Mouse (Mus musculus) midbrain, postnatal 0 days (tissue): ENCODE results near the gene Rtl10. TPM values are rescaled to one million over a fixed set of nuclear protein-coding genes. Genes with fewer than 3 reads are reported as not detected.

ENCODE experiments used
- ATAC-seq: fragments of 200-750 bp; cut with Nextera tagmentation; 2 replicates; pipeline ENCODE4 v1.8.0; 2017; ENCODE audit warnings: moderate number of reproducible peaks, mild to moderate bottlenecking, moderate TSS enrichment, moderate library complexity; ENCODE audit not compliant: low FRiP score
- DNase-seq: peaks from one replicate; pipeline ENCODE4 v3.0.0-alpha.2; 2015; ENCODE audit warnings: low spot score
- H3K27ac ChIP-seq: fragments of 300-500 bp; sonication (generic); 2 replicates; pipeline ENCODE4 v1.5.1; 2014; ENCODE audit warnings: low read depth, mild to moderate bottlenecking, low read length, mixed read lengths
- H3K27me3 ChIP-seq: fragments of 300-500 bp; sonication (generic); 2 replicates; pipeline ENCODE4 v1.6.1; 2014; ENCODE audit warnings: low read length, control low read depth, mixed read lengths; ENCODE audit not compliant: insufficient read depth
- H3K36me3 ChIP-seq: fragments of 300-500 bp; sonication (generic); 2 replicates; pipeline ENCODE4 v1.6.1; 2014; ENCODE audit warnings: low read length, control low read depth, mixed read lengths; ENCODE audit not compliant: insufficient read depth
- H3K4me1 ChIP-seq: fragments of 300-500 bp; sonication (generic); 2 replicates; pipeline ENCODE4 v1.6.1; 2014; ENCODE audit warnings: mild to moderate bottlenecking, control low read depth, antibody characterized with exemption, low read length, mixed read lengths; ENCODE audit not compliant: insufficient read depth
- H3K4me2 ChIP-seq: fragments of 300-500 bp; sonication (generic); 2 replicates; pipeline ENCODE4 v1.6.1; 2014; ENCODE audit warnings: low read depth, mild to moderate bottlenecking, low read length, mixed read lengths; ENCODE audit not compliant: poor library complexity, severe bottlenecking
- H3K4me3 ChIP-seq: fragments of 300-500 bp; sonication (generic); 2 replicates; pipeline ENCODE4 v1.5.1; 2014; ENCODE audit warnings: low read depth, mild to moderate bottlenecking, low read length, moderate library complexity
- H3K9ac ChIP-seq: fragments of 300-500 bp; sonication (generic); replicated peaks from 2 replicates; pipeline ENCODE4 v1.6.1; 2014; ENCODE audit warnings: mild to moderate bottlenecking, low read length, moderate library complexity, mixed read lengths; ENCODE audit not compliant: poor library complexity, severe bottlenecking
- H3K9me3 ChIP-seq: fragments of 300-500 bp; sonication (generic); 2 replicates; pipeline ENCODE4 v1.6.1; 2016; ENCODE audit warnings: low read length, control low read depth
- CTCF ChIP-seq: IDR thresholded peaks from 2 replicates; pipeline ENCODE4 v1.5.1; 2016; ENCODE audit warnings: antibody characterized with exemption, mild to moderate bottlenecking
- WGBS: fragments of 180-500 bp; shearing (Covaris S2); extraction: QIAGEN DNeasy Blood & Tissue Kit; methylation state at CpG from one replicate; pipeline ENCODE4 v1.1.7; 2014; 5-methylcytosine and 5-hydroxymethylcytosine counted together
- polyA plus RNA-seq: library from polyadenylated mRNA; unstranded; fragments of >200 nt; fragmentation: Nextera tagmentation; extraction: Ambion mirVana; gene quantifications from 2 replicates; pipeline ENCODE4 v1.2.1, GENCODE M21; 2015
- total RNA-seq: library from RNA; depleted of rRNA; stranded (reverse); fragments of >200 nt; gene quantifications from 2 replicates; pipeline ENCODE4 v1.2.3, GENCODE M21; 2014

The Rtl10 gene
- total and polyA plus RNA-seq, 2 experiments from 2014 or later, result 3.8 to 7.1 TPM

GRCm38 (mm10) chr16:18498996-18499395 is 295 bp downstream of the Rtl10 start:
- Histone ChIP-seq H3K36me3 (peaks cover 9% of the 10 kb centered on the region), H3K27ac (peak overlapping the region; percentile 96), H3K4me1 (peaks cover 7% of the 10 kb centered on the region), H3K4me2 (peak overlapping the region; percentile 83), H3K4me3 (peak overlapping the region; percentile 76), H3K9ac (peak overlapping the region; percentile 88), H3K27me3 (no peaks in the 10 kb centered on the region), H3K9me3 (no peaks in the 10 kb centered on the region)
- TF ChIP-seq CTCF, result no peak
- WGBS, result under 1% methylated on average over 24 of the region's 24 CpGs
- DNase-seq, result no peak
- no peak; the same call in 1 of the 2 replicates for ATAC-seq

- Histone ChIP-seq H3K4me2 (no peak overlapping the region), H3K9me3 (no peaks in the 10 kb centered on the region), H3K4me1 (peaks cover 7% of the 10 kb centered on the region), H3K9ac (no peak overlapping the region), H3K27me3 (no peaks in the 10 kb centered on the region), H3K4me3 (no peak overlapping the region), H3K36me3 (peaks cover 9% of the 10 kb centered on the region), H3K27ac (no peak overlapping the region)
- TF ChIP-seq CTCF, result no peak
- WGBS, result 96% methylated on average over 6 of the region's 6 CpGs
- ATAC-seq, result no peak
- DNase-seq, result no peak
Measured at GRCm38 (mm10) chr16:18501531-18501930, 2.8 kb downstream of the Rtl10 start.

- Histone ChIP-seq H3K36me3 (peaks cover 9% of the 10 kb centered on the region), H3K27me3 (no peaks in the 10 kb centered on the region), H3K4me1 (peaks cover 7% of the 10 kb centered on the region), H3K4me3 (no peak overlapping the region), H3K9me3 (no peaks in the 10 kb centered on the region), H3K4me2 (no peak overlapping the region), H3K27ac (no peak overlapping the region), H3K9ac (no peak overlapping the region)
- 94% methylated on average over 14 of the region's 14 CpGs for WGBS
- no peak for DNase-seq
- TF ChIP-seq CTCF, result no peak
- ATAC-seq, result no peak
Measured at GRCm38 (mm10) chr16:18503566-18504342, 5.1 kb downstream of the Rtl10 start.

GRCm38 (mm10) chr16:18506524-18507199 is 8.0 kb downstream of the Rtl10 start:
- DNase-seq, result no peak
- no peaks in the 10 kb centered on the region for H3K9me3 ChIP-seq
- H3K4me1 ChIP-seq, result no peaks in the 10 kb centered on the region
- H3K4me3 ChIP-seq, result no peak overlapping the region
- no peak overlapping the region for H3K27ac ChIP-seq
- WGBS, result 97% methylated on average over 3 of the region's 3 CpGs
- H3K9ac ChIP-seq, result no peak overlapping the region
- no peak for ATAC-seq
- no peak overlapping the region for H3K4me2 ChIP-seq
- H3K36me3 ChIP-seq, result no peaks in the 10 kb centered on the region
- no peaks in the 10 kb centered on the region for H3K27me3 ChIP-seq
- TF ChIP-seq CTCF, result no peak

GRCm38 (mm10) chr16:18507200-18507549 is 8.5 kb downstream of the Rtl10 start:
- Histone ChIP-seq H3K4me2 (no peak overlapping the region), H3K36me3 (no peaks in the 10 kb centered on the region), H3K9ac (no peak overlapping the region), H3K9me3 (no peaks in the 10 kb centered on the region), H3K4me3 (no peak overlapping the region), H3K27me3 (no peaks in the 10 kb centered on the region), H3K27ac (no peak overlapping the region), H3K4me1 (no peaks in the 10 kb centered on the region)
- TF ChIP-seq CTCF, result no peak
- DNase-seq (no peak), ATAC-seq (no peak)
- 62% methylated on average over 1 of the region's 1 CpGs for WGBS

GRCm38 (mm10) chr16:18511741-18512140 is 13.0 kb downstream of the Rtl10 start:
- H3K36me3 ChIP-seq, result no peaks in the 10 kb centered on the region
- no peak for TF ChIP-seq CTCF
- no peaks in the 10 kb centered on the region for H3K27me3 ChIP-seq
- H3K4me3 ChIP-seq, result no peak overlapping the region
- DNase-seq (no peak), ATAC-seq (no peak)
- no peaks in the 10 kb centered on the region for H3K4me1 ChIP-seq
- H3K4me2 ChIP-seq, result no peak overlapping the region
- no peaks in the 10 kb centered on the region for H3K9me3 ChIP-seq
- no peak overlapping the region for H3K9ac ChIP-seq
- WGBS, result 87% methylated on average over 5 of the region's 5 CpGs
- no peak overlapping the region for H3K27ac ChIP-seq
